Comparison of ENCODE assay signal across 13 mouse cellular contexts in the genomic region with DNA sequence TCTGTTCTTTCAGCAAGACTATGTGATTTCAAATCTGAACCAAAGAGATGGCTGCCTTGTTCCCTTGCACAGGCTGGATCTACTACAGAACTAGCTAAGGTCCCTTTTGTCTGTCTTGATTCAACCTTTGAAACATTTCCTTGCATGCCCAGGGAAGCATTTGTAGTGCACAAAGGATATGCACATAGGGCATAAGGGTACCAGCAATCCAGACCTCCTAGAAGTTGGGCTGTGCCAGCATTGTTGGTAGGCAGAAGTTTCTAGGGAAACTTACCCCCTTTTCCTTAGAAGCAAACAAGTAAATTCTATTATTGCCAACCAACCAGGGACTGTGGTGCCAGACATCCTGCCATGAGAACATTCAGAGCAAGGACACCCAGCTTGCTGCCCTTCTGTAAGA. TPM values are rescaled to one million over a fixed set of nuclear protein-coding genes. Genes with fewer than 3 reads are reported as not detected.
DNase-seq lines count a peak whose midpoint lies in the region; ATAC-seq lines count a peak whose summit lies in the region.
"Had no signal": no experiment of that assay in that cellular context is flagged by ENCODE, and none has a peak within 500 bp of the region (broad histone marks: within the 10 kb centered on the region; RNA-seq: fewer than 3 reads in every experiment).

No protein-coding gene starts in this region.

- H3K4me3 ChIP-seq in forebrain, embryonic 12.5 days (replicated peaks) = peak overlapping the region; percentile 39
- H3K4me3 ChIP-seq in hindbrain, embryonic 15.5 days = peak overlapping the region; percentile 37; the same call in 1 of the 2 replicates
- H3K4me3 ChIP-seq: heart, embryonic 13.5 days had no signal

- peaks cover 86% of the 10 kb centered on the region for H3K27me3 ChIP-seq in forebrain, embryonic 12.5 days
- H3K27me3 ChIP-seq in hindbrain, embryonic 15.5 days = peaks cover 62% of the 10 kb centered on the region

- H3K9ac ChIP-seq in forebrain, embryonic 12.5 days = peak overlapping the region; percentile 94
- H3K9ac ChIP-seq in hindbrain, embryonic 15.5 days = peak overlapping the region; percentile 30
- H3K9ac ChIP-seq: heart, embryonic 13.5 days had no signal

- H3K9me3 ChIP-seq in forebrain, embryonic 12.5 days = no peaks in the 10 kb centered on the region
- H3K9me3 ChIP-seq in hindbrain, embryonic 15.5 days = no peaks in the 10 kb centered on the region
- H3K9me3 ChIP-seq: heart, embryonic 13.5 days had no signal

- H3K4me1 ChIP-seq in forebrain, embryonic 12.5 days = peaks cover 6% of the 10 kb centered on the region; the same call in 1 of the 2 replicates
- no peaks in the 10 kb centered on the region for H3K4me1 ChIP-seq in hindbrain, embryonic 15.5 days (replicated peaks)
- H3K4me1 ChIP-seq: heart, embryonic 13.5 days had no signal

- H3K36me3 ChIP-seq in forebrain, embryonic 12.5 days (replicated peaks) = no peaks in the 10 kb centered on the region
- H3K36me3 ChIP-seq in hindbrain, embryonic 15.5 days = no peaks in the 10 kb centered on the region
- H3K36me3 ChIP-seq: heart, embryonic 13.5 days had no signal

- ATAC-seq in forebrain, embryonic 12.5 days (ENCODE audit: low FRiP score) = no peak
- 0 out of 2 replicates have a peak, but pooled peaks have one; percentile 13 for ATAC-seq in hindbrain, embryonic 15.5 days (ENCODE audit: low FRiP score, low read depth)
- no peak for ATAC-seq in activated CD4-positive, CD25-positive, alpha-beta regulatory T cell, adult 4 months
- ATAC-seq in erythroblast, adult 5-6 weeks (replicated peaks; ENCODE audit: low FRiP score, poor library complexity, severe bottlenecking) = no peak

- peak overlapping the region; percentile 58 for H3K4me2 ChIP-seq in forebrain, embryonic 12.5 days
- peak overlapping the region; percentile 51 for H3K4me2 ChIP-seq in hindbrain, embryonic 15.5 days
- H3K4me2 ChIP-seq: heart, embryonic 13.5 days had no signal

- DNase-seq in cerebellum, adult 9-11 months = peak; percentile 40
- peak; percentile 30 for DNase-seq in neural tube, embryonic 10.5 days (ENCODE audit: extremely low spot score, low spot score)
- no peak for DNase-seq in layer of hippocampus, adult 9-11 months
- DNase-seq: gastrocnemius, postnatal 10 days; layer of hippocampus, postnatal 36 days; lung, adult 2 months had no signal

- H3K27ac ChIP-seq in forebrain, embryonic 12.5 days = peak overlapping the region; percentile 97
- peak overlapping the region; percentile 96 for H3K27ac ChIP-seq in hindbrain, embryonic 15.5 days (replicated peaks)
- H3K27ac ChIP-seq: heart, embryonic 13.5 days; kidney, postnatal 0 days had no signal

RNA-seq across cellular contexts. Expression of a gene that starts 5.4 kb away (rescaled TPM):
- 13.9 and 14.4 TPM in 2 replicates for polyA plus RNA-seq in forebrain, embryonic 12.5 days (2016; fragmentation: Nextera tagmentation; extraction: Ambion mirVana)
- polyA plus RNA-seq in hindbrain, embryonic 15.5 days (2015; fragmentation: Nextera tagmentation; extraction: Ambion mirVana) = 13.5 and 14.8 TPM in 2 replicates
- not detected for polyA plus RNA-seq in activated CD4-positive, CD25-positive, alpha-beta regulatory T cell, adult 4 months (2017; shearing (Covaris generic))
- total RNA-seq in erythroblast, adult 5-6 weeks (2015; ENCODE audit: low replicate concordance) = not detected in 2 replicates
- not detected in 2 replicates for total RNA-seq in erythroblast, adult 5-6 weeks (2017; ENCODE audit: low replicate concordance)
- total RNA-seq: megakaryocyte, adult 5-6 weeks had no signal
- polyA plus RNA-seq: heart, embryonic 13.5 days; kidney, postnatal 0 days had no signal

RNA-seq across cellular contexts. Expression of a gene that starts 8.8 kb away (rescaled TPM):
- polyA plus RNA-seq in forebrain, embryonic 12.5 days (2016; fragmentation: Nextera tagmentation; extraction: Ambion mirVana) = 56.4 and 60.5 TPM in 2 replicates
- polyA plus RNA-seq in hindbrain, embryonic 15.5 days (2015; fragmentation: Nextera tagmentation; extraction: Ambion mirVana) = 52.6 and 61.6 TPM in 2 replicates
- polyA plus RNA-seq in activated CD4-positive, CD25-positive, alpha-beta regulatory T cell, adult 4 months (2017; shearing (Covaris generic)) = not detected
- not detected in 2 replicates for total RNA-seq in erythroblast, adult 5-6 weeks (2015; ENCODE audit: low replicate concordance)
- total RNA-seq in erythroblast, adult 5-6 weeks (2017; ENCODE audit: low replicate concordance) = 0.28 TPM in 1 of 2 replicates, not detected in the other
- total RNA-seq: megakaryocyte, adult 5-6 weeks had no signal
- polyA plus RNA-seq: heart, embryonic 13.5 days; kidney, postnatal 0 days; lung, adult 2 months had no signal

Comparison
In these comparisons a context has a peak if more than half of its experiments do, and no peak if none do; other contexts are left out.
1. RNA of a gene that starts 5.4 kb away (polyA plus RNA-seq): 13.5 to 14.8 TPM in hindbrain, embryonic 15.5 days and 13.9 to 14.4 TPM in forebrain, embryonic 12.5 days; not detected in activated CD4-positive, CD25-positive, alpha-beta regulatory T cell, adult 4 months; every median in the first group is over 10 times any median in the second.
2. RNA of a gene that starts 8.8 kb away (polyA plus RNA-seq): 52.6 to 61.6 TPM in hindbrain, embryonic 15.5 days and 56.4 to 60.5 TPM in forebrain, embryonic 12.5 days; not detected in activated CD4-positive, CD25-positive, alpha-beta regulatory T cell, adult 4 months; every median in the first group is over 10 times any median in the second.